Mouse (Mus musculus): ENCODE data around the gene Mep1a.

The Mep1a gene

GRCm38 (mm10) chr17:43474775-43475174 is 27.8 kb downstream of the Mep1a start:
- no peak for DNase-seq

- DNase-seq, result no peak
Observed at GRCm38 (mm10) chr17:43472558-43472957, 30.1 kb downstream of the Mep1a start.

- DNase-seq, result no peak
Observed at GRCm38 (mm10) chr17:43470039-43470438, 32.6 kb downstream of the Mep1a start.

- peak; percentile 9 for DNase-seq
Observed at GRCm38 (mm10) chr17:43460245-43461181, 42.1 kb downstream of the Mep1a start.

GRCm38 (mm10) chr17:43459737-43460230 is 42.8 kb downstream of the Mep1a start:
- DNase-seq, result no peak

- peak; percentile 15 for DNase-seq
Observed at GRCm38 (mm10) chr17:43458598-43458997, 44.0 kb downstream of the Mep1a start.

GRCm38 (mm10) chr17:43451216-43451615 is 51.4 kb downstream of the Mep1a start:
- no peak for DNase-seq

- DNase-seq, result no peak
Observed at GRCm38 (mm10) chr17:43434485-43434884, 68.1 kb downstream of the Mep1a start.

- DNase-seq, result no peak
Observed at GRCm38 (mm10) chr17:43431692-43432091, 70.9 kb downstream of the Mep1a start.

Measured in cerebellum, adult 11-12 months (tissue).